In genomic region chr7:125748186-125748585, GRCm38 (mm10) we compare ENCODE assay signal across 9 mouse cellular contexts. TPM values are rescaled to one million over a fixed set of nuclear protein-coding genes. Genes with fewer than 3 reads are reported as not detected.
DNase-seq lines count a peak whose midpoint lies in the region; ATAC-seq and TF ChIP-seq lines count a peak whose summit lies in the region.
"Had no signal": no experiment of that assay in that cellular context is flagged by ENCODE, and none has a peak within 500 bp of the region (broad histone marks: within the 10 kb centered on the region; RNA-seq: fewer than 3 reads in every experiment).

No protein-coding gene starts in this region.

- POLR2A ChIA-PET in Patski (lab: Charles Lee), result no interaction called here

- in situ Hi-C loops in Patski (cut with MboI; ENCODE audit: low pct_unique_long_range_greater_than_20kb), result loop anchor here (5.0 kb wide), 1 partner anchor 339 kb away; no protein-coding TSS in a partner anchor

- H3K79me2 ChIP-seq in heart, adult 2 months (replicated peaks; ENCODE audit: control insufficient read depth, insufficient read depth, low read length), result no peaks in the 10 kb centered on the region

- no peak for TF ChIP-seq EP300 in heart, adult 2 months (IDR thresholded peaks at IDR 0.05; ENCODE audit: insufficient read depth, low read depth, low read length)

- no peaks in the 10 kb centered on the region for H3K4me1 ChIP-seq in heart, adult 2 months (ENCODE audit: control insufficient read depth, insufficient read depth, low read length)
- H3K4me1 ChIP-seq in heart, embryonic 12.5 days (replicated peaks), result peaks cover 23% of the 10 kb centered on the region

- H3K27ac ChIP-seq in heart, adult 2 months, result no peak overlapping the region
- H3K27ac ChIP-seq in heart, embryonic 12.5 days (ENCODE audit: poor library complexity, severe bottlenecking), result no peak overlapping the region

- DNase-seq in heart, adult 2 months, result no peak
- DNase-seq in 416B (ENCODE audit: low read depth) (peak; percentile 56), Patski (ENCODE audit: low read depth, low spot score) (no peak)
- DNase-seq in induced T-regulatory cell, adult 2 months (ENCODE audit: low read depth), result peak; percentile 36
- no peak for DNase-seq in ovary, adult 18-20 months (ENCODE audit: low spot score)
- no peak for DNase-seq in spleen, adult 18-20 months
- no peak for DNase-seq in layer of hippocampus, adult 11-12 months (ENCODE audit: low spot score)
- DNase-seq: lung, postnatal 10 days had no signal

- no peak overlapping the region for H3K4me3 ChIP-seq in heart, adult 2 months
- H3K4me3 ChIP-seq in heart, embryonic 12.5 days, result no peak overlapping the region

- TF ChIP-seq POLR2A in heart, adult 2 months (IDR thresholded peaks at IDR 0.05; ENCODE audit: insufficient read depth, low read depth, low read length), result no peak

- CTCF ChIA-PET in Patski (lab: Charles Lee), result interaction anchor here (0.9 to 1.9 kb wide), 6 partner anchors 10 to 350 kb away, joined by 3 to 6 read pairs (median 4); no protein-coding TSS in a partner anchor

- intact Hi-C loops in heart, adult 2 months (cut with DNase I), result loop anchor here (2.0 kb wide), 1 partner anchor 341 kb away; no protein-coding TSS in a partner anchor

- WGBS in heart, adult 2 months, result 56% methylated on average over 3 of the region's 3 CpGs
- WGBS in heart, embryonic 12.5 days, result 47% methylated on average over 3 of the region's 3 CpGs

- peak; percentile 79 for TF ChIP-seq CTCF in heart, adult 2 months (IDR thresholded peaks at IDR 0.05)
- TF ChIP-seq CTCF in Patski (IDR thresholded peaks at IDR 0.05), result peak; percentile 75

- no peak overlapping the region for H3K4me2 ChIP-seq in heart, embryonic 12.5 days

- no peaks in the 10 kb centered on the region for H3K27me3 ChIP-seq in heart, adult 2 months (ENCODE audit: control insufficient read depth, insufficient read depth, low read length)
- no peaks in the 10 kb centered on the region for H3K27me3 ChIP-seq in heart, embryonic 12.5 days (replicated peaks)
- H3K27me3 ChIP-seq in Patski, result no peaks in the 10 kb centered on the region

- no peak overlapping the region for H3K9ac ChIP-seq in heart, adult 2 months (ENCODE audit: low read depth, low read length)
- H3K9ac ChIP-seq in heart, embryonic 12.5 days, result no peak overlapping the region

- no peaks in the 10 kb centered on the region for H3K9me3 ChIP-seq in heart, embryonic 12.5 days (replicated peaks)

- H3K36me3 ChIP-seq in heart, adult 2 months (ENCODE audit: control insufficient read depth, insufficient read depth, low read length), result no peaks in the 10 kb centered on the region
- 0 out of 2 replicates have a peak, but pooled peaks cover 4% of the 10 kb centered on the region for H3K36me3 ChIP-seq in heart, embryonic 12.5 days

- ATAC-seq in heart, embryonic 12.5 days (ENCODE audit: insufficient number of reproducible peaks, low FRiP score), result no peak
- no peak for ATAC-seq in Patski

RNA-seq across cellular contexts. Expression of gene D430042O09Rik, which starts 40.5 kb away (rescaled TPM):
- 10 to 100 TPM in 1 of 2 experiments, 1 to 10 TPM in 1; 9.3 to 11.5 TPM for total RNA-seq in heart, adult 2 months (2021)
- 8.2 and 10.4 TPM in 2 replicates for polyA plus RNA-seq in heart, adult 2 months (2012; rRNA removed)
- polyA plus RNA-seq in heart, embryonic 12.5 days (2016; fragmentation: Nextera tagmentation; extraction: Ambion mirVana), result 9.4 and 10.3 TPM in 2 replicates
- 11.6 TPM for polyA plus RNA-seq in Patski (2021)

RNA-seq across cellular contexts. Expression of gene Gtf3c1, which starts 40.6 kb away (rescaled TPM):
- 10 to 100 TPM; 46.3 to 47.9 TPM for total RNA-seq in heart, adult 2 months (2021)
- 30.2 and 36.4 TPM in 2 replicates for polyA plus RNA-seq in heart, adult 2 months (2012; rRNA removed)
- 43.7 TPM in 2 replicates for polyA plus RNA-seq in heart, embryonic 12.5 days (2016; fragmentation: Nextera tagmentation; extraction: Ambion mirVana)
- polyA plus RNA-seq in Patski (2021), result 59.9 TPM

Comparison
In these comparisons a context has a peak if more than half of its experiments do, and no peak if none do; other contexts are left out.
1. DNase-seq: peak in 416B (single experiment) and induced T-regulatory cell, adult 2 months (single experiment); none in heart, adult 2 months (0 of 2), Patski (single experiment), ovary, adult 18-20 months (single experiment), spleen, adult 18-20 months (0 of 2) and layer of hippocampus, adult 11-12 months (single experiment).